Mouse (Mus musculus): ENCODE results near the gene Gramd2. TPM values are rescaled to one million over a fixed set of nuclear protein-coding genes. Genes with fewer than 3 reads are reported as not detected.

Gene Gramd2
- total RNA-seq, 2 experiments from 2014 or later, result not detected

DNA sequence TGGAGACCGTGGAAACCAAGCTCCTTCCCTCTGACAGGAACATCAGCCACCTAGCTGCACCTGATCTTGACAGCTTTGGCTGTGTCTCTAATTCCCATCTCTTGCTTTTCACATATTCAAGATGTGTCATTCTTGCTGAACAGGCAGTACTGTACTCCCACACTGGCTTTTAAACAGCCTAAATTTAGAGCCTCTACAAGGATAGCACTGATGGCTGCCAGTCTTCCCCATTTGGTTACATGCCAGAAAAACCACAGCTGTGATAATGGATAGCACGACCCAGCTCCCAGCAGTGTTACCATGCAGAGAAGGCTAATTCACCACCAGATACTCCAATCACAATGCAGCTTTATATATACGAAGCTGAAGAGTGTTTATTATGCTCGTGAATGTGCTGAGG is 12.7 kb upstream of the Gramd2 start:
- ATAC-seq (replicated peaks; ENCODE audit: low FRiP score, poor library complexity, severe bottlenecking), result no peak

DNA sequence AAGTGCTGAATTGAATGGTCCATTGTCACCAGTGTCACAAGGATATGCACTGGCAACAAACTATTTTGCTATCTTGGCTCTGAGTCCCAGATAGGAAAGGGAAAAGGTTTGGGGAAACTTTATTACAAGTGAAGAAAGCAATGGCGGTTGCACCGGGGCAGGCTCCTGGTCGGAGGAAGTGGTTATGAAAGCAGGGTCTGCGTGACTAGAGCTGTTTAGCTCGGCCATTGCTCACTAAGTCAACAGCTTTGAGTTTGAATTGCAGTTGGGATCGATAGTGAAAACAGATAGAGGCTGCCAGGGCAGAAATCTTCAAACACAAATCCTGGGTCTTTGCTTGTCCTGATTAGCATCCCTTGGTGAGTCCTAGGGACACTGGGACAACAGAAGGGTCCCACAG is 12.0 kb upstream of the Gramd2 start:
- no peak for ATAC-seq (replicated peaks; ENCODE audit: low FRiP score, poor library complexity, severe bottlenecking)

DNA sequence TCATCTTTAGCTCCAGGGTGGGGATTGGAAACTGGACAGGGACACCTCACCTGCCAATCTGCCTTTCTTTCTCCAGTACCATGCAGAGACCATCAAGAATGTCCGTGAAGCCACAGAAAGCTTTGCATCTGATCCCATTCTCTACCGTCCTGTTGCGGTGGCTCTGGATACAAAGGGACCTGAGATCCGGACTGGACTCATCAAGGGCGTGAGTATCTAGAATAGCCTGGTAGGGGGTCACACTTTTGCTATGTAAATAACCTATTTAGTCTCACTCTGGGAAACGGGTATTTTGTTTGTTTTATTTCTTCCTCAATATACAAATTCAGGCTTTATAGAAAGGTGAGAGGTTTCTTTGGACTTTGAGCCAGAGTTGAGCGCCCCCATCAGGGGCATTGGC is 11.5 kb upstream of the Gramd2 start:
- ATAC-seq (replicated peaks; ENCODE audit: low FRiP score, poor library complexity, severe bottlenecking), result no peak

DNA sequence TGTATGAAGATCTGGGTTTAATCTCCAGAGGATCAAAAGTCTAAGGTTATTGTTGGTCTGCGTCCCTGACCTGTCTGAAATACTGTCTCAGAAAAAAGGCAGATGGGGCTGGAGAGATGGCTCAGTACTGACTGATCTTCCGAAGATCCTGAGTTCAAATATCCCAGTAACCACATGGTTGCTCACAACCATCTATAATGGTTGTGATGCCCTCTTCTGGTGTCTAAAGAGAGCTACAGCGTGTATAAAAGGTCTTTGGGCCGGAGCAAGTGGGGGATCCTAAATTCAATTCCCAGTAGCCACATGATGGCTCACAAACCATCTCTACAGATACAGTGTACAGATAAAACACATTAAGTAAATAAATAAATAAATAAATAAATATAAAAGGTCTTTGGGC is 10.8 kb upstream of the Gramd2 start:
- ATAC-seq (replicated peaks; ENCODE audit: low FRiP score, poor library complexity, severe bottlenecking), result no peak

DNA sequence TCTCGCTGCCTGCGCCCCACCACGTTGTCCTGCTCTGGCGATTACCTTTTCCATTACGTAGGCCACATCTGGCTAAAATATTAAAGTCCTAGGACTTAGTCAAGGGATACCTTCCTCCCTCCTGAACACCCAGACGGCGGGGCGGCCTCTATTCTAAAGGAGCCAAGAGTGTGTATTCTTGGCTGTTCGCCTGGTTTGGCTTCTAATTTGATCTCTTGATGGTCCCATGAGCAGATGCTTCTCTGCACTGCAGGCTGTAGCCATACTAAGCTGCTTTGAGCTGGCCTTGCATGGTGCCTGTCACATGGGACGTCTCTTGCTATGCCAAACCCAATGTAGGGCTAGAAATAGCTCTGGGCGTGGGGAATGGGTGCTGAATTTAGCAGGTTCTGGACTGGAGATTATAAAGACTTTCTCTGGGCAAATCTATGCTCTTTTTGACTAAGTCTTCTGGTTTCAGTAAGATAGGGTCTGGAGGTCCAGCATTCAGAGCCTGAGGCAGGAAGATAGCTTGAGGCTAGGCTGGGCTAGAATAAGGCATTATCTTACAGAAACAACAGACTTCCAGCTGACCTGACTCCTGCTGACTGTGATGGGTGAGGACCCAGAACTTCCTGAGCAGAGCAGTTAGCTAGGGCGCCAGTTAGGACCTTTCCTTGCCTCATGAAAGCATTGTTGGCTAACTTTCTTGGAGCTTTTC is 7.6 kb upstream of the Gramd2 start:
- ATAC-seq (replicated peaks; ENCODE audit: low FRiP score, poor library complexity, severe bottlenecking), result no peak

DNA sequence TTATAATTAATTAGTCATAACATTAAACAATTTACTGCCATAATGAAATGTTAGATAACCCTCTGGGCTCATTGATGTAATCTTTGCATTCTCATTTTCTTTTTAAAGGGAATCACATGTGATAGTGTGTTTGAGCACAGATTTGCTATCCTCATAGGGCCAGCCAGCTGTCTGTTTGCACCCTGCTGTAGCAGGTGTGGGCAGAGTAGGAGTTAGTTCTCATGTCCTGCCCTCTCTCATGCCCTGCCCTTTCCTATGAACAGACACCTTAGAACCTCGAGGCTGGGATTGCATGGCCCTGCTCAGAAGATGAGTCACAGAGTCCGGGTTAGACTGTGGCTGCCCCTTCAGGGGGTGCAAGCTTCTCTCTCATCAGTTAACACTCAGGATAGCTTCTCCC is 6.5 kb upstream of the Gramd2 start:
- ATAC-seq (replicated peaks; ENCODE audit: low FRiP score, poor library complexity, severe bottlenecking), result no peak

DNA sequence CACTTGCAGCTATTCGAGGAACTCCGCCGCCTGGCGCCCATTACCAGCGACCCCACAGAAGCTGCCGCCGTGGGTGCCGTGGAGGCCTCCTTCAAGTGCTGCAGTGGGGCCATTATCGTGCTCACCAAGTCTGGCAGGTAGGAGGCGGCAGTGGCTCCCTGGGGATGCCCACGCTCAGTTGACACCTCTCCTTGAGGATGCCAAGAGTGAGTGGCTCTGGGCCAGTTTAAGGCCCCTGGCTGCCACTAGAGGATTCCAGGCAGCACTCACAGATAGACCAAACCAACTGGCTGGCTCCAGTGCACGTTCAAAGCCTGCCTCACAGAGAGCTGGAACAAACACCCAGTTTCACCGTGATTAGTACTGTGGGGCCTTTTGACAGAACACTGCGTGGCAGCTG is 4.3 kb upstream of the Gramd2 start:
- ATAC-seq (replicated peaks; ENCODE audit: low FRiP score, poor library complexity, severe bottlenecking), result no peak

DNA sequence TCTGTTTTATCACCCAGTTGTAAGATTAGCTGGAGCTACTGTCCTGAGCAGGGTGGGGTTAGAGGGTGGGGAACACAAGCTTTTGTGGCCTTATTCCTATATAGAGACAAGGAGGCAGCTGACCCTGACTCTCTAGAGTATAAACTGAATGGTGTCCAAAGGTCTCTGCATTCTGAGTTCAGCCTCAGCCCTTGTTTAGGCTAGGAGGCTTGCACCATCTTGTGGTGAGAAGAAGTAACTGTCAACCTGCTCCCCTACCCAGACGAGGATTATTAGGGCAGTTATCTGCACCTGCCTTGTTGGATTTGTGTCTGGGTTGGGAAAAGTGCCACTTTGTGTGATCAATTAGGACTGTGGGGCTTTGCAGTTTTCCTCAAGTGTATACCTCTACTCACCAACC is 1.6 kb upstream of the Gramd2 start:
- ATAC-seq (replicated peaks; ENCODE audit: low FRiP score, poor library complexity, severe bottlenecking), result no peak

DNA sequence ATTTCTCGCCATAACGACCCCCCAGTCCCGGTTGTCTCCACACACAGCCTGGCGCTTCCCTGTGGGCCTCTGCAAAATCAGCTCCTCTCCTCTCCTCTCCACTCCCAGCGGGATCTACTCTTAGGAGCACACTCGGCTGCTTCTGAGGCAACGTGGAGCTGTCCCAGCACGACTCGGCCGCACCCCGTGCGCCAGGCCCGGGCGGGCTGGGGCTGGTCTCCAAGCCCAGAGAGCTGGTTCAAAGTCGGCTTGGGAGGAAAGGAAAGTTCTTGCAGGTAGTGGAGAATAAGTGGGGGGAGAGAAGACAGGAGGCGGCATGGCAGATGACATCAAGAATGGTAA is 561 bp downstream of the Gramd2 start:
- no peak for ATAC-seq (replicated peaks; ENCODE audit: low FRiP score, poor library complexity, severe bottlenecking)

DNA sequence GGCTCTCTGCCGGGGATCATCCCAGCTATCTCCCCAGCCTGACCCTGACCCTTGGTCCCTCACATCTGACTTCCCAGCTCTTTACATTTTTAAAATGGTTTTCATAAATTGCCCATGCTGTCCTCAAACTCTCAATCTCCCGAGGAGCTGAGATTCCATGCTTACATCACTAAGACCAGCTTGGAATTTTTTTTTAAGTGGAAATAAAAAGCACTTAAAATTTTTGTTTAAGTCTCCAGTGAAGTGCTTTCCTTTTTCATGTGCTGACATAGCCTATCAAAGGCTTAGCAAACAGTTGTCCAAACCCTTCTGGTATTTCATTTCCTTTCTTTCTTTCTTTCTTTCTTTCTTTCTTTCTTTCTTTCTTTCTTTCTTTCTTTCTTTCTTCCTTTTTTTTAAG is 4.1 kb downstream of the Gramd2 start:
- no peak for ATAC-seq (replicated peaks; ENCODE audit: low FRiP score, poor library complexity, severe bottlenecking)

DNA sequence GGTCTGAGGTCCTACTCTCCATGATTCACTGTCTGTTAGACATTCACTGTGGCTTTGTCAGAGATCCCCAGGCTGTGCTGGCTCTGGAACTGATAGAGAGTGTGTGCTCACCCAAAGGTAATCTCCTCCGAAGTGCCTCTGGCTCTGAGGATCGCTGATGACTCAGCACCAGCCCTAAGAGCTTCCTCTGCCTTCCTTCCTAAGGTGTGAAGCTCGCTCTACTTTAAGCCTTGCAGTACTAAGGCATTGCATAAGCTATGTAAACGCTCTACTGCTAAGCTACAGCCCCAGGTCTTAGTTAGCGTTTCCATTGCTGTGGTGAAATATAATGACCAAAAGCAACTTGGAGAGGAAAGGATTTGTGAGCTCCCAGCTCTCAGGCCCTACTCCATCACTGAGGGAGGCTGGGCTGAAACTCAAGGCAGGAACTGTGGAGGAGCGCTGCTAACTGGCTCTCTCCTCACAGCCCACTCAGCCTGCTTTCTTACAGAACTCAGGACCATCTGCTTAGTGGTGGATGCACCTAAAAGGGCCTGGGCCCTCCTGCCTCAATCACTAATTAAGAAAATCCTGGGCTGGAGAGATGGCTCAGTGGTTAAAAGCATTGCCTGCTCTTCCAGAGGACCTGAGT is 7.6 kb downstream of the Gramd2 start:
- ATAC-seq (replicated peaks; ENCODE audit: low FRiP score, poor library complexity, severe bottlenecking), result no peak

DNA sequence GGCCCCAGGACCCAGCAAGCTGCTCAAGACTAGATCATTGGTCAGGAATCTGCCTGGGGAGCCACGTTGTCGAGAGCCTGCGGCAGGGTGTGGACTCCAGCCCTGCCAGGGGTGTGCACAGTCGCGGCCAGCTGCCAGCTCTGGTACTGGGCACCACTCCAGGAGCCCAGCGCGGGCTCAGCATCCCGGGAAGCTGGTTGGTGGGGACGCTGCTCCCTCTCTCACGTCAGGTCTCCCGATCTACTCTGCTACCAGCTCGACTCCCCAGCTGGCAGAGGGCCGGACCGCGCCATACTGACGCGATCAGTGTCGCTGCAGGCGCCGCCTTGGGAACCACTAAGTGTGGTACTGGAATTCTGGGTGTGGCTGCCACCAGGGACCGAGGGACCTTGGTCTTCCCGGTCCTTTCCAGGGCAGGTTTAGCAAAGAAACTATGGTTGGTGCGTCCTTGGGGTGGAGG is 11.7 kb downstream of the Gramd2 start:
- ATAC-seq (replicated peaks; ENCODE audit: low FRiP score, poor library complexity, severe bottlenecking), result no peak

DNA sequence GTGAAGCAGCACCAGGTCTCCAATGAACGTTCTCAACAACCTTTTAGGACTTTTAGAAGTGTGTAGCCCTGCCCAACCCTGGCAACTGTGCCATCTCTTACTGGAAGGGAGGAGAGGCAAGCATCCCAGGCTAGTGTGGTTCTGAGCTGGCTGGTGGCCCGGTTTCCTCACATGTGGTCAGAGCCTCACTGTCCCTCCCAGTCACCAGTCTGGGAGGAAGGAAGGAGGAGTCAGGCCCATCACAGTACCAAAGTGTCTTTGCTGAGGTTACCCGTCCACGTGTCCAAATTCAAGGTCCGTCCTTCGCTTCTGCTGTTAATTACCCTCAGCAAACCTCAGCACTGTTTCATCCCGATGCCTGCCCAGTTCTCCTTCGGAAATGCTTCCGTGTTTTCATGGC is 12.2 kb downstream of the Gramd2 start:
- ATAC-seq (replicated peaks; ENCODE audit: low FRiP score, poor library complexity, severe bottlenecking), result no peak

DNA sequence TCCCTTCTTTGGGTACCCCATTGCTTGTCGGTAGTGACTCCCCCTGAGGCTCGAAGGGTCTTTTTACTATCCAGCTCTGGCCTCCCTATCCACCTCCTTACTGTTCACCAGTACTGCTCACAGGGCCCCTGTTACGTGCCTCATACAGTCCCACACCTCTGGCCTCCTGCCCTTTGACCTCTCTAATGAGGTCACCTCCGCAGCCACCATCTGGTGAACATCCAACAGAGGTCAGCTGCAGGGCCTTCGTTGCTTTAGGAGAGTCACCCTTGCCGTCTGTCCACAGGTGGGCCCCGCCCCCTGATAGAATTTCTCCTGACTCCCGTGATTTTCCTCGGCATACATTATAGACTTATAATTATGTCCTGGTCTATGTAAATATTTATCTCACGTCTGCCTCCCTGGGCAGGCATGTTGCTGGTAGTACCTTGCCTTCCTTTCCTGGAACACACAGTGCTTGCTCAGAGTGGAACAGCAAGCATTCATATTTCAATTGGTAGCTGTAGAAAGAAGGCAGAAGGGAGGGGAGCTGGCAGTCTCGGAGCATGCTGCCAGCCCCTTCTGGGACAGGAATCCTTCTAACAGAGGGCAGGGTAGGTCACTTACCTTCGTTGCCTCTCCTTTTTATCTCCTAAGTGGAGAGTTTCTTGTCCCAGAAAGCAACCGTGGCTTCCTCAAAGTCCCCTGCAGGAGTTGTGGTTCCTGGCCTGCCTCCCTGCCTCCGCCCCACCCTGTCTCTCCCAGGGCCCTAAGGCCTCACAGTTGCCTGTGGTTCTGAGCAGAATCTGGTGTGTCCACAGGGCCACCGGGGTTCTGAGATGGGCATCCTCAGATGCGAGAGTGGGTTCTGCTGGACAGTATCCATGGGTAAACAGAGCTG is 14.9 kb downstream of the Gramd2 start:
- no peak for ATAC-seq (replicated peaks; ENCODE audit: low FRiP score, poor library complexity, severe bottlenecking)

DNA sequence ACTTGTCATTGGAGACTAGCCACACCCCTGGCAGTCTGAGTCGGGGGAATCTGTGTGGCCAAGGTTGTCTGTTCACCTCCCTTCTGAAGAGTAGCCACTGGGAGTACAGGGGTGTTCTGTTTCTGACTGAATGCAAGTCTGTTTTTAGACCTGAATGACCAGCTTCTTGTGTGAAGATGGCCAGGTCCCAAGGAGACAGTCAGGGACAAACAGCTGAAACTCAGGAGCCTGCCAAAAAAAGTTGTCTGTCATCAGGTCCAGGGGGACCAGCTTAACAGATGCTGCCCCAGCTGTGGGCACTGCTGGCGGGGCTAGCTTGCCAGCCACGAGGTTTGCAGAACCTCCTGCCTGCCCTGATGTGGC is 15.5 kb downstream of the Gramd2 start:
- ATAC-seq (replicated peaks; ENCODE audit: low FRiP score, poor library complexity, severe bottlenecking), result no peak

DNA sequence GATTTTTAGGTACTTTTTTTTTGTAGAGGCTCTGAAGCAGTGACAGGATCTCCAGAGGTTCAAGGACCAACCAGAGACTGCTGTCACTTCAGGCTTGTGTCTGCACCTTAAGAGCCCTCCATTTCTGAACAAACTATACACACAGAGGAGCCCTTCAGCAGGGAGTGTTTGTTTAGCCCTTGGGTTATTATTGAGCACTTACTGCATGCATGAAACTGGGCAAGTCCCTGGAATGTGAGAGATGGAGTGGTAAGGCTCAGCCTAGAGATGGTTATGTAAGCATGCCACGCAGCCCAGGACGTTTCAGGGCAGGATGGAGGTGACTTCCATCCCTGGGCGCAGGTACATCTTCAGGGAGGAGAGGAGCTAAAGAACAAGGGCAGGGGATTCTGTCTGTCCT is 16.4 kb downstream of the Gramd2 start:
- no peak for ATAC-seq (replicated peaks; ENCODE audit: low FRiP score, poor library complexity, severe bottlenecking)

DNA sequence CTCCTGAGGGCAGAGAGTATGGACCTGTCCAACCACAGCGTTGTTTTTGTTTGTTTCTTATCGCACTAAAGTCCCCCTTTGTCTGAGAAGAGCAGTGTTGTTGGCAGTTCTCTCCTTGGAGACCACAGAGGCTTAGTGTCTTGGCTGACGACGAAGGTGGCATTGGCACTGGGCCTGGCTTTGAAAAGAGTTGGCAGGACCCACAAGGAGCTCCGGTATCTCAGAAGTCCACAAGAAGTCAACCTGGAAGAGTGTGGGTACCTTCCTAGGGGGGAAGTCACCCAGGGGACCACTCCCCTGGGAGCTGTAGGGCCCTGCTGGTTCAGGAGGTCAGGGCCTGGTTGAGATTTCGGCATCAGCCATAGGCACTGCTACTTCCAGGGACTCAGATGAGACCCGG is 21.1 kb downstream of the Gramd2 start:
- ATAC-seq (replicated peaks; ENCODE audit: low FRiP score, poor library complexity, severe bottlenecking), result no peak

DNA sequence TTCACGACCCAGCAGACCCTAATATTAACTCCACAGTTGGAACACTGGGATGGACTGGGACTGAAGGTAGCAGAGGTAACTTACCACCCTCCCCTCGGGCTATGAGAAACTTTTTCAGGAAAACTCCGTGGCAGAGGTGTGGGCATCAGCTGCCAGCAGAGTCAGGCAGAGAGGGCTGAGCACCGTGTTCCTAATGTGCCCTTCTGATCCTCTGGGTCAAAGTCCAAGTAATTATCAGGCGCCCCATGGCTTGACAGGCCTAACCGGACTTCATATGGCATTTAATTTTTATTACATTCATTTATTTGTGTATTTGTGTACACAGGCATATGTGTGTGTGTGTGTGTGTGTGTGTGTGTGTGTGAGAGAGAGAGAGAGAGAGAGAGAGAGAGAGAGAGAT is 23.2 kb downstream of the Gramd2 start:
- ATAC-seq (replicated peaks; ENCODE audit: low FRiP score, poor library complexity, severe bottlenecking), result no peak

DNA sequence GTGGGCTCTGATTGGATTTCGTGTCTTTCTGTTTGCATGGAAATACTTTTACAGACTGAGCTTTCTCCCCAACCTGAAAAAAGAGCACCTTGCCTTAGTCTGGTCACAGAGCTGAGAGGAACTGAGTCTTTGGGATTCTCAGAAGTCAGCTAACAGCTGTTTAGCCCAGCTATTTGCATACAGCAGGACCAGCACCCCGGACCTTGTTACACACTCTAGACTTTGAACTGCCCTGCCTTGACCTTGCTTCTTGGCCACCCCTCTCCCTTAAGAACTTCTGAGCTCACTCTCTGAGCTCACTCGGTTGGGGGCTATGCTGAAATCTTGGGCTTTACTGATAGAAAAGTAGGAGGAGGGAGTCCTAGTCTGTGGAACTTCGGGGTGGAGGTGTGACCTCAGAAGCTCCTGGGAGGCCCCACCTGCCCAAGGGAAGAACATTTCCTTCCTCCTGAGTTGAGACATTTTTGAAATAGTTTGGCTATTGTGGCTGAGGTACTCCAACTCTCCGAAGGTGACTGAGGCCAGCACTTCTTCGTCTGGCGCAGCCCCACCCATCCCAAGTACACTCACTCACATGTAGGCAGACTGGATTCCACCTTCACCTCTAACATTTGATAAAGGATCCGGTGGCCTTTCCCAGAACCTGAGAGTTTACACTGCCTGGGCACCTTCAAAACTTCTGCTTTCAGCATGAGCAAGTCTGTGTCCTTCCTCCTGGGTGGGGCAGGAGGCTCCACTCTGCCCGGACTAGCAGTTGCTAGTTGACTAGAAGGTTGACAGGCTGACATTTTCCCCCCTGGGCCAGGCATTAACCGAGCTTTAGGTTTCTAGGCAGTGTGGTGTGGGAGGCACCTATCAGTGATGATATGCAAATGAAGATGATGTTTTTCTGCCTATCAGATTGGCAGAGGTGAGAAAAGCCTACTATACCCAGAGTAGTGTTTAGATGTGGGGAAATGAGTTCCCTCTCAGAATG is 27.2 kb downstream of the Gramd2 start:
- ATAC-seq (replicated peaks; ENCODE audit: low FRiP score, poor library complexity, severe bottlenecking), result no peak

DNA sequence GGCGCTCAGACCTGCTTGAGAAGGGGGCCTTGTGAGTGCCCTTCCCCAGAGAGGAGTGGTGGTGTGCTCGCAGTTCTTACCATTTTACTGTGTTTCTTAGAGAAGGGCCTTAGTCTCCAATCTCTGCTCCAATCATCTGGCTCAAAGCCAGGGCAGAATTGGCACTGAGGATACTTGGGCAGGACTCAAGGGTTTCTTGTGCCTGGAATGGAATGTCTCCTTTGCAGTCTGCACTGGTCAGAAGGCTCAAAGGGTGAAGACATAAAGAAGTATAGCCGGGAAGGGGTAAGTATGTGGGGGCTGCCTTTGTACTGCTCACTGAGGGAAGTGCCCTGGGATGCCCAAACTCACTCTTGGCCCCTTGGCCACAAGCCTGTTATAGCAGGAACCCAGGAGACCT is 29.3 kb downstream of the Gramd2 start:
- no peak for ATAC-seq (replicated peaks; ENCODE audit: low FRiP score, poor library complexity, severe bottlenecking)
